Mouse (Mus musculus): ENCODE measurements around the gene Rin2. TPM values are rescaled to one million over a fixed set of nuclear protein-coding genes. Genes with fewer than 3 reads are reported as not detected.

Gene Rin2
- polyA plus RNA-seq, 1 experiment from 2014 or later = 9.9 TPM

- H3K9ac ChIP-seq (replicated peaks; ENCODE audit: low read depth, low read length) = no peak overlapping the region
- H3K9me3 ChIP-seq (ENCODE audit: control insufficient read depth, low read length) = no peaks in the 10 kb centered on the region
- H3K36me3 ChIP-seq (ENCODE audit: control insufficient read depth, insufficient read depth) = no peaks in the 10 kb centered on the region
- no peaks in the 10 kb centered on the region; the same call in 1 of the 2 replicates for H3K4me1 ChIP-seq (replicated peaks; ENCODE audit: control insufficient read depth, insufficient read depth, low read length)
- no peak overlapping the region for H3K4me2 ChIP-seq (ENCODE audit: low read length)
- H3K27me3 ChIP-seq (replicated peaks; ENCODE audit: control insufficient read depth, insufficient read depth, low read length) = no peaks in the 10 kb centered on the region
- H3K27ac ChIP-seq (ENCODE audit: low read length) = no peak overlapping the region
- no peak for ATAC-seq
- 93% methylated on average over 11 of the region's 11 CpGs for WGBS
- H3K4me3 ChIP-seq (replicated peaks; ENCODE audit: low read length) = no peak overlapping the region
These were observed 191.9 kb downstream of the Rin2 start for GRCm38 (mm10) chr2:145866695-145867449.

GRCm38 (mm10) chr2:145871308-145871707, 196.3 kb downstream of the Rin2 start:
- H3K27me3 ChIP-seq (replicated peaks; ENCODE audit: control insufficient read depth, insufficient read depth, low read length) = no peaks in the 10 kb centered on the region
- no peaks in the 10 kb centered on the region for H3K4me1 ChIP-seq (replicated peaks; ENCODE audit: control insufficient read depth, insufficient read depth, low read length)
- ATAC-seq = no peak
- H3K36me3 ChIP-seq (ENCODE audit: control insufficient read depth, insufficient read depth) = no peaks in the 10 kb centered on the region
- no peak overlapping the region for H3K9ac ChIP-seq (replicated peaks; ENCODE audit: low read depth, low read length)
- H3K27ac ChIP-seq (ENCODE audit: low read length) = no peak overlapping the region
- H3K4me2 ChIP-seq (ENCODE audit: low read length) = no peak overlapping the region
- no peaks in the 10 kb centered on the region for H3K9me3 ChIP-seq (ENCODE audit: control insufficient read depth, low read length)
- H3K4me3 ChIP-seq (replicated peaks; ENCODE audit: low read length) = no peak overlapping the region
- WGBS = 75% methylated on average over 4 of the region's 4 CpGs

GRCm38 (mm10) chr2:145872099-145872498, 197.1 kb downstream of the Rin2 start:
- Histone ChIP-seq H3K27ac (ENCODE audit: low read length) (no peak overlapping the region), H3K4me2 (ENCODE audit: low read length) (no peak overlapping the region), H3K4me3 (replicated peaks; ENCODE audit: low read length) (no peak overlapping the region), H3K4me1 (replicated peaks; ENCODE audit: control insufficient read depth, insufficient read depth, low read length) (no peaks in the 10 kb centered on the region), H3K27me3 (replicated peaks; ENCODE audit: control insufficient read depth, insufficient read depth, low read length) (no peaks in the 10 kb centered on the region), H3K9me3 (ENCODE audit: control insufficient read depth, low read length) (no peaks in the 10 kb centered on the region), H3K36me3 (ENCODE audit: control insufficient read depth, insufficient read depth) (no peaks in the 10 kb centered on the region), H3K9ac (replicated peaks; ENCODE audit: low read depth, low read length) (no peak overlapping the region)
- ATAC-seq = no peak
- WGBS = 95% methylated on average over 1 of the region's 1 CpGs

- Histone ChIP-seq H3K27me3 (replicated peaks; ENCODE audit: control insufficient read depth, insufficient read depth, low read length) (no peaks in the 10 kb centered on the region), H3K4me2 (ENCODE audit: low read length) (no peak overlapping the region), H3K9ac (replicated peaks; ENCODE audit: low read depth, low read length) (no peak overlapping the region), H3K27ac (ENCODE audit: low read length) (no peak overlapping the region), H3K4me1 (replicated peaks; ENCODE audit: control insufficient read depth, insufficient read depth, low read length) (no peaks in the 10 kb centered on the region), H3K4me3 (replicated peaks; ENCODE audit: low read length) (no peak overlapping the region), H3K9me3 (ENCODE audit: control insufficient read depth, low read length) (no peaks in the 10 kb centered on the region), H3K36me3 (ENCODE audit: control insufficient read depth, insufficient read depth) (no peaks in the 10 kb centered on the region)
- ATAC-seq = no peak
- WGBS = 60% methylated on average over 1 of the region's 1 CpGs
These were observed 198.9 kb downstream of the Rin2 start for GRCm38 (mm10) chr2:145873953-145874352.

- Histone ChIP-seq H3K27ac (ENCODE audit: low read length) (no peak overlapping the region), H3K27me3 (replicated peaks; ENCODE audit: control insufficient read depth, insufficient read depth, low read length) (no peaks in the 10 kb centered on the region), H3K9me3 (ENCODE audit: control insufficient read depth, low read length) (no peaks in the 10 kb centered on the region), H3K4me2 (ENCODE audit: low read length) (no peak overlapping the region), H3K36me3 (ENCODE audit: control insufficient read depth, insufficient read depth) (no peaks in the 10 kb centered on the region), H3K9ac (replicated peaks; ENCODE audit: low read depth, low read length) (no peak overlapping the region), H3K4me1 (replicated peaks; ENCODE audit: control insufficient read depth, insufficient read depth, low read length) (no peaks in the 10 kb centered on the region), H3K4me3 (replicated peaks; ENCODE audit: low read length) (no peak overlapping the region)
- no peak for ATAC-seq
- 77% methylated on average over 3 of the region's 3 CpGs for WGBS
These were observed 200.0 kb downstream of the Rin2 start for GRCm38 (mm10) chr2:145874879-145875482.

- Histone ChIP-seq H3K4me1 (replicated peaks; ENCODE audit: control insufficient read depth, insufficient read depth, low read length) (no peaks in the 10 kb centered on the region), H3K27me3 (replicated peaks; ENCODE audit: control insufficient read depth, insufficient read depth, low read length) (no peaks in the 10 kb centered on the region), H3K36me3 (ENCODE audit: control insufficient read depth, insufficient read depth) (no peaks in the 10 kb centered on the region), H3K4me3 (replicated peaks; ENCODE audit: low read length) (no peak overlapping the region), H3K27ac (ENCODE audit: low read length) (no peak overlapping the region), H3K4me2 (ENCODE audit: low read length) (no peak overlapping the region), H3K9me3 (ENCODE audit: control insufficient read depth, low read length) (no peaks in the 10 kb centered on the region), H3K9ac (replicated peaks; ENCODE audit: low read depth, low read length) (no peak overlapping the region)
- 91% methylated on average over 3 of the region's 3 CpGs for WGBS
- ATAC-seq = no peak
These were observed 202.2 kb downstream of the Rin2 start for GRCm38 (mm10) chr2:145877191-145877590.

- no peak for ATAC-seq
- 78% methylated on average over 11 of the region's 11 CpGs for WGBS
- H3K9me3 ChIP-seq (ENCODE audit: control insufficient read depth, low read length) = no peaks in the 10 kb centered on the region
- H3K27me3 ChIP-seq (replicated peaks; ENCODE audit: control insufficient read depth, insufficient read depth, low read length) = no peaks in the 10 kb centered on the region
- H3K27ac ChIP-seq (ENCODE audit: low read length) = no peak overlapping the region
- no peak overlapping the region for H3K4me2 ChIP-seq (ENCODE audit: low read length)
- no peak overlapping the region for H3K9ac ChIP-seq (replicated peaks; ENCODE audit: low read depth, low read length)
- no peak overlapping the region for H3K4me3 ChIP-seq (replicated peaks; ENCODE audit: low read length)
- no peaks in the 10 kb centered on the region for H3K36me3 ChIP-seq (ENCODE audit: control insufficient read depth, insufficient read depth)
- H3K4me1 ChIP-seq (replicated peaks; ENCODE audit: control insufficient read depth, insufficient read depth, low read length) = no peaks in the 10 kb centered on the region
These were observed 206.1 kb downstream of the Rin2 start for GRCm38 (mm10) chr2:145880887-145881747.

GRCm38 (mm10) chr2:145881932-145882331, 206.9 kb downstream of the Rin2 start:
- Histone ChIP-seq H3K4me3 (replicated peaks; ENCODE audit: low read length) (no peak overlapping the region), H3K4me1 (replicated peaks; ENCODE audit: control insufficient read depth, insufficient read depth, low read length) (no peaks in the 10 kb centered on the region), H3K9me3 (ENCODE audit: control insufficient read depth, low read length) (no peaks in the 10 kb centered on the region), H3K27ac (ENCODE audit: low read length) (no peak overlapping the region), H3K9ac (replicated peaks; ENCODE audit: low read depth, low read length) (no peak overlapping the region), H3K36me3 (ENCODE audit: control insufficient read depth, insufficient read depth) (no peaks in the 10 kb centered on the region), H3K4me2 (ENCODE audit: low read length) (no peak overlapping the region), H3K27me3 (replicated peaks; ENCODE audit: control insufficient read depth, insufficient read depth, low read length) (no peaks in the 10 kb centered on the region)
- whole genome bisulfite sequencing = 86% methylated on average over 5 of the region's 5 CpGs
- ATAC-seq = no peak

- H3K4me3 ChIP-seq (replicated peaks; ENCODE audit: low read length) = no peak overlapping the region
- no peak overlapping the region for H3K27ac ChIP-seq (ENCODE audit: low read length)
- H3K4me2 ChIP-seq (ENCODE audit: low read length) = no peak overlapping the region
- H3K9ac ChIP-seq (replicated peaks; ENCODE audit: low read depth, low read length) = no peak overlapping the region
- ATAC-seq = no peak
- WGBS = 14% methylated on average over 2 of the region's 2 CpGs
- no peaks in the 10 kb centered on the region for H3K9me3 ChIP-seq (ENCODE audit: control insufficient read depth, low read length)
- no peaks in the 10 kb centered on the region for H3K4me1 ChIP-seq (replicated peaks; ENCODE audit: control insufficient read depth, insufficient read depth, low read length)
- no peaks in the 10 kb centered on the region for H3K27me3 ChIP-seq (replicated peaks; ENCODE audit: control insufficient read depth, insufficient read depth, low read length)
- no peaks in the 10 kb centered on the region for H3K36me3 ChIP-seq (ENCODE audit: control insufficient read depth, insufficient read depth)
These were observed 207.4 kb downstream of the Rin2 start for GRCm38 (mm10) chr2:145882398-145882797.

Data from forebrain, embryonic 16.5 days (tissue).